Mouse (Mus musculus): ENCODE data around the gene Apol7e. TPM values are rescaled to one million over a fixed set of nuclear protein-coding genes. Genes with fewer than 3 reads are reported as not detected.
A peak's percentile ranks its signal among the peaks of the same experiment; 100 is the strongest.
"Not testable (repeated sequence)": the region's sequence is repeated elsewhere in the genome, so short reads cannot be mapped to it uniquely, and the experiment has no call there.

The Apol7e gene
- total RNA-seq, 2 experiments from 2014 or later = not detected

- DNase-seq (ENCODE audit: low spot score); intact Hi-C loops (cut with DNase I): not testable (repeated sequence)
These were observed 35.2 kb downstream of the Apol7e start for GRCm38 (mm10) chr15:77733903-77734302.

GRCm38 (mm10) chr15:77740511-77741297 lies 42.0 kb downstream of the Apol7e start:
- DNase-seq (ENCODE audit: low spot score) = no peak
- intact Hi-C loops (cut with DNase I) = no loop called here

GRCm38 (mm10) chr15:77741556-77741955 lies 42.9 kb downstream of the Apol7e start:
- DNase-seq (ENCODE audit: low spot score); intact Hi-C loops (cut with DNase I): not testable (repeated sequence)

- DNase-seq (ENCODE audit: low spot score) = no peak
- intact Hi-C loops (cut with DNase I) = no loop called here
These were observed 46.0 kb downstream of the Apol7e start for GRCm38 (mm10) chr15:77744632-77745031.

- intact Hi-C loops (cut with DNase I) = no loop called here
- DNase-seq (ENCODE audit: low spot score) = no peak
These were observed 46.4 kb downstream of the Apol7e start for GRCm38 (mm10) chr15:77745081-77745480.

GRCm38 (mm10) chr15:77746326-77746725 lies 47.7 kb downstream of the Apol7e start:
- DNase-seq (ENCODE audit: low spot score) = no peak
- intact Hi-C loops (cut with DNase I) = no loop called here

GRCm38 (mm10) chr15:77748414-77748813 lies 49.8 kb downstream of the Apol7e start:
- intact Hi-C loops (cut with DNase I) = no loop called here

GRCm38 (mm10) chr15:77749717-77750116 lies 51.1 kb downstream of the Apol7e start:
- intact Hi-C loops (cut with DNase I) = no loop called here
- DNase-seq (ENCODE audit: low spot score) = no peak

More at GRCm38 (mm10) chr15:77748414-77748813, 49.8 kb downstream of the Apol7e start:
- no peak for DNase-seq (ENCODE audit: low spot score)

GRCm38 (mm10) chr15:77750461-77750860 lies 51.8 kb downstream of the Apol7e start:
- DNase-seq (ENCODE audit: low spot score) = no peak
- intact Hi-C loops (cut with DNase I) = no loop called here

- DNase-seq (ENCODE audit: low spot score) = no peak
- intact Hi-C loops (cut with DNase I) = no loop called here
These were observed 53.8 kb downstream of the Apol7e start for GRCm38 (mm10) chr15:77752443-77752842.

GRCm38 (mm10) chr15:77755132-77755531 lies 56.5 kb downstream of the Apol7e start:
- DNase-seq (ENCODE audit: low spot score) = no peak
- intact Hi-C loops (cut with DNase I) = no loop called here

- no peak for DNase-seq (ENCODE audit: low spot score)
- intact Hi-C loops (cut with DNase I) = no loop called here
These were observed 57.4 kb downstream of the Apol7e start for GRCm38 (mm10) chr15:77756081-77756480.

GRCm38 (mm10) chr15:77756848-77757247 lies 58.2 kb downstream of the Apol7e start, which contains the start of gene Apol8:
Gene Apol8, minus strand, starts transcription at chr15:77757003.
- no peak for DNase-seq (ENCODE audit: low spot score)
- intact Hi-C loops (cut with DNase I) = no loop called here

GRCm38 (mm10) chr15:77757586-77758226 lies 59.0 kb downstream of the Apol7e start:
- intact Hi-C loops (cut with DNase I) = no loop called here
- no peak for DNase-seq (ENCODE audit: low spot score)

- intact Hi-C loops (cut with DNase I) = no loop called here
These were observed 61.4 kb downstream of the Apol7e start for GRCm38 (mm10) chr15:77760037-77760436.

GRCm38 (mm10) chr15:77761083-77761482 lies 62.4 kb downstream of the Apol7e start:
- intact Hi-C loops (cut with DNase I) = no loop called here
- DNase-seq (ENCODE audit: low spot score) = no peak

More at GRCm38 (mm10) chr15:77760037-77760436, 61.4 kb downstream of the Apol7e start:
- no peak for DNase-seq (ENCODE audit: low spot score)

GRCm38 (mm10) chr15:77761561-77762380 lies 63.1 kb downstream of the Apol7e start:
- intact Hi-C loops (cut with DNase I) = no loop called here
- no peak for DNase-seq (ENCODE audit: low spot score)

- DNase-seq (ENCODE audit: low spot score) = no peak
- intact Hi-C loops (cut with DNase I) = no loop called here
These were observed 64.4 kb downstream of the Apol7e start for GRCm38 (mm10) chr15:77763050-77763449.

- DNase-seq (ENCODE audit: low spot score) = no peak
- intact Hi-C loops (cut with DNase I) = no loop called here
These were observed 65.0 kb downstream of the Apol7e start for GRCm38 (mm10) chr15:77763702-77764101.

GRCm38 (mm10) chr15:77764391-77765006 lies 65.8 kb downstream of the Apol7e start:
- intact Hi-C loops (cut with DNase I) = no loop called here

More at GRCm38 (mm10) chr15:77764391-77765006, 65.8 kb downstream of the Apol7e start:
- DNase-seq (ENCODE audit: low spot score) = peak; percentile 80

Measured in heart, postnatal 25 days (tissue).